Mouse (Mus musculus) kidney, embryonic 16.5 days (tissue): ENCODE results near the gene Hemgn. TPM values are rescaled to one million over a fixed set of nuclear protein-coding genes. Genes with fewer than 3 reads are reported as not detected.
A peak's percentile ranks its signal among the peaks of the same experiment; 100 is the strongest.

Source experiments
- ATAC-seq: fragments of 200-750 bp; cut with Nextera tagmentation; 2 replicates; pipeline ENCODE4 v1.8.0; 2017; ENCODE audit warnings: moderate TSS enrichment; ENCODE audit not compliant: low FRiP score, low TSS enrichment
- H3K27ac ChIP-seq: fragments of 300-500 bp; sonication (generic); 2 replicates; pipeline ENCODE4 v1.5.1; 2014; ENCODE audit warnings: low read length
- H3K27me3 ChIP-seq: fragments of 300-500 bp; sonication (generic); 2 replicates; pipeline ENCODE4 v1.6.1; 2014; ENCODE audit warnings: low read length, control low read depth, mixed read lengths; ENCODE audit not compliant: insufficient read depth
- H3K36me3 ChIP-seq: fragments of 300-500 bp; sonication (generic); 2 replicates; pipeline ENCODE4 v1.6.1; 2014; ENCODE audit warnings: low read length, control low read depth, mixed read lengths; ENCODE audit not compliant: insufficient read depth
- H3K4me1 ChIP-seq: fragments of 300-500 bp; sonication (generic); 2 replicates; pipeline ENCODE4 v1.6.1; 2014; ENCODE audit warnings: low read length, control low read depth, mixed read lengths; ENCODE audit not compliant: insufficient read depth
- H3K4me2 ChIP-seq: fragments of 300-500 bp; sonication (generic); replicated peaks from 2 replicates; pipeline ENCODE4 v1.6.1; 2014; ENCODE audit warnings: low read depth, low read length
- H3K4me3 ChIP-seq: fragments of 300-500 bp; sonication (generic); 2 replicates; pipeline ENCODE4 v1.5.1; 2014; ENCODE audit warnings: mild to moderate bottlenecking, low read length
- H3K9ac ChIP-seq: fragments of 300-500 bp; sonication (generic); replicated peaks from 2 replicates; pipeline ENCODE4 v1.6.1; 2014; ENCODE audit warnings: low read length
- H3K9me3 ChIP-seq: fragments of 300-500 bp; sonication (generic); 2 replicates; pipeline ENCODE4 v1.6.1; 2016; ENCODE audit warnings: low read length, control low read depth
- WGBS: fragments of 180-500 bp; shearing (Covaris S2); extraction: QIAGEN DNeasy Blood & Tissue Kit; methylation state at CpG from one replicate; pipeline ENCODE4 v1.1.7; 2014; 5-methylcytosine and 5-hydroxymethylcytosine counted together
- polyA plus RNA-seq: library from polyadenylated mRNA; unstranded; fragments of >200 nt; fragmentation: Nextera tagmentation; extraction: Ambion mirVana; gene quantifications from 2 replicates; pipeline ENCODE4 v1.2.1, GENCODE M21; 2015

Gene Hemgn
- polyA plus RNA-seq, 1 experiment from 2014 or later, result 1.4 TPM

GRCm38 (mm10) chr4:46367487-46367959 is 45.8 kb downstream of the Hemgn start:
- WGBS, result 9% methylated on average over 12 of the region's 12 CpGs
- no peak for ATAC-seq
- peaks cover 4% of the 10 kb centered on the region for H3K9me3 ChIP-seq
- no peak overlapping the region for H3K4me3 ChIP-seq
- no peak overlapping the region for H3K27ac ChIP-seq
- no peak overlapping the region for H3K4me2 ChIP-seq
- peaks cover 12% of the 10 kb centered on the region; the same call in 1 of the 2 replicates for H3K4me1 ChIP-seq
- 0 out of 2 replicates have a peak, but pooled peaks cover 3% of the 10 kb centered on the region for H3K27me3 ChIP-seq
- H3K9ac ChIP-seq, result no peak overlapping the region
- no peaks in the 10 kb centered on the region for H3K36me3 ChIP-seq

DNA sequence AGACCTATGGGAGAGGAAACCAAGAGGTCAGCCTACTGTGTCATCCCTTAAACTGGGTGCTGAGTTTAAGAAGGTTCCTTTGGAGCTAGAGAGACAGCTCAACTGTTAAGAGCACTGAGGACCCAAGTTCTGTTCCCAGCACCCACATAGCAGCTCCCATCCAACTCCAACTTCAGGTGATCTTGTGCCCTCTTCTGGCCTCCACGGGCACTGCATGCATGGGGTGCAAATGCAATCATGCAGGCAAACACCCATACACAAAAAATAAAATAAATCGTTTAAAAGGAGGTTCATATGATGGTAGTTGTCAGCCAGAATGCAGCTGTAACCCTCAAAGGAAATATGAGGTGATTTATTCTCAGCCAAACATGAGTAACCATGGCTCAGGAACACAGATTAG is 48.9 kb downstream of the Hemgn start:
- Histone ChIP-seq H3K4me2 (no peak overlapping the region), H3K27ac (no peak overlapping the region), H3K27me3 (0 out of 2 replicates have a peak, but pooled peaks cover 3% of the 10 kb centered on the region), H3K9ac (no peak overlapping the region), H3K4me3 (no peak overlapping the region), H3K36me3 (no peaks in the 10 kb centered on the region), H3K4me1 (peaks cover 6% of the 10 kb centered on the region; the same call in 1 of the 2 replicates), H3K9me3 (peaks cover 4% of the 10 kb centered on the region)
- no peak for ATAC-seq
- WGBS, result 81% methylated on average over 2 of the region's 2 CpGs

DNA sequence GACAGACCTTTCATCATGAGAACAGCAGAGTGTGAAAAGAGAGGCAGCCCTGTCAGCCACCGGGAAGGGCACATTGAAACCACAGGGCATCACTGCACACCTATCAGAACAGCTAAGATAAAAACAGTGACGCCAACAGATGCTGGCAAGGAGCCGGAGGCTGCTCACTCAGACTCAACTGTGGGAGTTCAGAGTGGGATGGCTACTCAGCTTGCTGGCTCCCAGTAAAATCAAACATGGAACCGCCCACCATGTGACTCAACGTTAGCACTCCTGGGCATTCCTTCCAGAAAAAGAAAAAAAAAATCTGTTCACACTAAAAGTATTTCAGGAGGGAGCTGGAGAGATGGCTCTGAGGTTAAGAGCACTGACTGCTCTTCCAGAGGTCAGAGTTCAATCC is 52.0 kb downstream of the Hemgn start:
- no peaks in the 10 kb centered on the region; the same call in 1 of the 2 replicates for H3K9me3 ChIP-seq
- no peak overlapping the region for H3K4me2 ChIP-seq
- H3K36me3 ChIP-seq, result no peaks in the 10 kb centered on the region
- no peaks in the 10 kb centered on the region for H3K4me1 ChIP-seq
- H3K9ac ChIP-seq, result no peak overlapping the region
- no peak overlapping the region for H3K4me3 ChIP-seq
- H3K27me3 ChIP-seq, result no peaks in the 10 kb centered on the region
- ATAC-seq, result no peak
- 69% methylated on average over 5 of the region's 5 CpGs for WGBS
- no peak overlapping the region for H3K27ac ChIP-seq

GRCm38 (mm10) chr4:46359539-46360253 is 53.6 kb downstream of the Hemgn start:
- 72% methylated on average over 12 of the region's 12 CpGs for WGBS

DNA sequence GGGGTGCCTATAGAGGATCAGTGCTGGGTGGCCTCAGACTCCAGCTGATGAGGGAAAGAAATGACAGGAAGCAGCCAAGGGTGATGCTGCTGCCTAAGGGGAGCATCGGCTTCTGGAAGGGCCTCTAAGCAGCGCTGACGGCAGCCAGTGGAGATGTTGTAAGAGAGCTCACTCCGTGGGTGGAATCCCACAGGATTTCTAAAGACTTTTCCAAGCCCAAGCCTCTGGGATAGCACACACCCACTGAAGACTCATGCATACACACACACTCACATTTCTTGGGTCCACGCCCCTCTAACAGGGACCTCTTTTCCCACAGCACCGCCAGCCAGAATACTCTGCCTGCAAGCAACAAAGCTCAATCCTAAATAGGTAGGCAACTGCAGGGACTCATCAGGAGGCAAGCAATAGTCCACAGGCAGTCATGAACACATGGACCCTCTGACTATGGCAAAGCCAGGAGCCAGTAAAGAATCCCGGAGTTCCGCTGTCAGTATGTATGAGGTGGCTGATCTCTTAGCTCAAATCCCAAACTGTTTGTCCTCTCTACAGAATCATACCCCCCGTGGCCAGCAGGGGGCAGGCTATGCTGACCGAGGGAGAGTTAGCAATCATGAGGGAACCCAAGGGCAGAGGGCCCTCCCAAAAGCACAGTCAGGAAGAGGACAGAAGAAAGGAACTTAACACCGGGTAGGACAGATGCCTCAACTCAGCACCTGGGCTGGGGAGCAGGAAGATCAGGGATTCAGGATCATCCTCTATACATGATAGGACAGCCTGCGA is 56.8 kb downstream of the Hemgn start:
- Histone ChIP-seq H3K9me3 (no peaks in the 10 kb centered on the region), H3K4me1 (0 out of 2 replicates have a peak, but pooled peaks cover 4% of the 10 kb centered on the region), H3K9ac (no peak overlapping the region), H3K4me3 (no peak overlapping the region), H3K36me3 (no peaks in the 10 kb centered on the region), H3K27ac (no peak overlapping the region), H3K4me2 (no peak overlapping the region), H3K27me3 (peaks cover 24% of the 10 kb centered on the region)
- ATAC-seq, result 0 out of 2 replicates have a peak, but pooled peaks have one; percentile 15
- 46% methylated on average over 12 of the region's 12 CpGs for WGBS

More at GRCm38 (mm10) chr4:46359539-46360253, 53.6 kb downstream of the Hemgn start:
- Histone ChIP-seq H3K27ac (no peak overlapping the region), H3K27me3 (peaks cover 6% of the 10 kb centered on the region), H3K4me2 (no peak overlapping the region), H3K36me3 (no peaks in the 10 kb centered on the region), H3K9ac (no peak overlapping the region), H3K9me3 (no peaks in the 10 kb centered on the region; the same call in 1 of the 2 replicates), H3K4me3 (no peak overlapping the region), H3K4me1 (no peaks in the 10 kb centered on the region)
- no peak for ATAC-seq

GRCm38 (mm10) chr4:46353045-46353444 is 60.3 kb downstream of the Hemgn start:
- H3K4me1 ChIP-seq, result 0 out of 2 replicates have a peak, but pooled peaks cover 4% of the 10 kb centered on the region
- H3K27ac ChIP-seq, result no peak overlapping the region
- no peak for ATAC-seq
- 19% methylated on average over 10 of the region's 10 CpGs for WGBS
- H3K4me3 ChIP-seq, result no peak overlapping the region
- H3K9me3 ChIP-seq, result no peaks in the 10 kb centered on the region
- H3K9ac ChIP-seq, result no peak overlapping the region
- H3K36me3 ChIP-seq, result no peaks in the 10 kb centered on the region
- peaks cover 56% of the 10 kb centered on the region for H3K27me3 ChIP-seq
- H3K4me2 ChIP-seq, result no peak overlapping the region

DNA sequence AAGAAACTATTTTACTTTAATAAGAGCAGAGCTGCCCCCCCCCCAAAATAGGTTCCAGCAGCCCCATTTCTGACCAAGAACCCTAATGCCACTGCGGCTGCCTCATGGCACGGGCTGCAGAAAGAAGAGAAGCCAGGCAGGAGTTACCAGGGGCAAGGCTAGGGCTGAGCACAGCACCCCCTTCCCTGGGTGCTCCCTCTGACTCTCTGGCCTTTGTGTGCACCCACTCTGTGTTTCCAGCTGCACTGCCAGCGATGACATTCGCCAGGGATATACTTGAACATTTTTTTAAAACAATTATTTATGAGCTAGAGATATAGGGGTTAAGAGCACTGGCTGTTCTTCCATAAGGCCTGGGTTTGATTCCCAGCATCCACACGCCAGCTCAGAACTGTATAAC is 63.8 kb downstream of the Hemgn start:
- H3K4me1 ChIP-seq, result peaks cover 12% of the 10 kb centered on the region
- H3K4me3 ChIP-seq, result no peak overlapping the region
- ATAC-seq, result no peak
- WGBS, result 43% methylated on average over 5 of the region's 5 CpGs
- H3K27ac ChIP-seq, result no peak overlapping the region
- no peaks in the 10 kb centered on the region for H3K9me3 ChIP-seq
- H3K9ac ChIP-seq, result no peak overlapping the region
- no peak overlapping the region for H3K4me2 ChIP-seq
- H3K36me3 ChIP-seq, result no peaks in the 10 kb centered on the region
- peaks cover 79% of the 10 kb centered on the region for H3K27me3 ChIP-seq

DNA sequence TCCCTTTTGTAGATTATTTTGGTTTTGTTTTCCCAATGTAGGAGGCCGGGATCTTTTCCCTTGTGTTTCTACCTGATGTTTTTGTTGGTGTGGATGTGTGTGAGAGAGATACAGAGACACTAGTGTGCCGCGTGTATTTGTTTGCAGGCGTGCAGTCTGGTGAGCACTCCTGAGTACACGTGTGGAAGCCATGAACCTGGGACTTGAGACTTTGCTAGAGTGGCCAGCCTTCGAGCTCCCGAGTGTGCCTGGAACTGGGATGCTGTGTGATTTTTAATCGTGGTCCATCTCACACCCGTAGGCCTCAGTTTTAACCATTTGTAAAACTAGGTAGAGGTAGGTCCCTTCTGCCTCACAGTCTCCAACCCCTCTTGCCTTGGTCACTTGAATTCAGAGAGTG is 64.4 kb downstream of the Hemgn start:
- Histone ChIP-seq H3K27me3 (peaks cover 86% of the 10 kb centered on the region), H3K9ac (no peak overlapping the region), H3K9me3 (no peaks in the 10 kb centered on the region), H3K36me3 (no peaks in the 10 kb centered on the region), H3K4me2 (no peak overlapping the region), H3K4me3 (no peak overlapping the region), H3K4me1 (peaks cover 18% of the 10 kb centered on the region), H3K27ac (no peak overlapping the region)
- no peak for ATAC-seq
- 20% methylated on average over 9 of the region's 9 CpGs for WGBS

GRCm38 (mm10) chr4:46347580-46348515 is 65.5 kb downstream of the Hemgn start:
- no peaks in the 10 kb centered on the region for H3K9me3 ChIP-seq
- no peak for ATAC-seq
- peaks cover 91% of the 10 kb centered on the region for H3K27me3 ChIP-seq
- no peak overlapping the region for H3K27ac ChIP-seq
- no peak overlapping the region for H3K9ac ChIP-seq
- no peaks in the 10 kb centered on the region for H3K36me3 ChIP-seq
- WGBS, result 1% methylated on average over 41 of the region's 41 CpGs
- H3K4me1 ChIP-seq, result peaks cover 21% of the 10 kb centered on the region
- H3K4me3 ChIP-seq, result no peak overlapping the region
- H3K4me2 ChIP-seq, result no peak overlapping the region
